Mouse (Mus musculus) midbrain, embryonic 11.5 days (tissue): Measurements from ENCODE around the gene Krtap13-1. TPM values are rescaled to one million over a fixed set of nuclear protein-coding genes. Genes with fewer than 3 reads are reported as not detected.

Source experiments
- polyA plus RNA-seq: library from polyadenylated mRNA; unstranded; fragments of >200 nt; fragmentation: Nextera tagmentation; extraction: Ambion mirVana; gene quantifications from 2 replicates; pipeline ENCODE4 v1.2.1, GENCODE M21; 2014

Krtap13-1 gene
- polyA plus RNA-seq, 1 experiment from 2014 or later, result not detected

Other genes starting within 250 kb of the Krtap13-1 start
- gene Cldn17, start 221.9 kb upstream of the Krtap13-1 start, polyA plus RNA-seq, result not detected in 2 replicates
- gene Cldn8, start 165.7 kb upstream of the Krtap13-1 start, polyA plus RNA-seq, result 0.37 and 0.38 TPM in 2 replicates
- gene Krtap24-1, start 116.6 kb upstream of the Krtap13-1 start, polyA plus RNA-seq, result not detected in 2 replicates
- gene 2310079G19Rik, start 101.2 kb upstream of the Krtap13-1 start, polyA plus RNA-seq, result not detected in 2 replicates
- not detected in 2 replicates for gene Krtap26-1, start 81.1 kb upstream of the Krtap13-1 start, polyA plus RNA-seq
- not detected in 2 replicates for gene Krtap27-1, start 57.2 kb upstream of the Krtap13-1 start, polyA plus RNA-seq
- gene 2310061N02Rik, start 20.9 kb upstream of the Krtap13-1 start, polyA plus RNA-seq, result not detected in 2 replicates
- gene Krtap13, start 22.8 kb downstream of the Krtap13-1 start, polyA plus RNA-seq, result not detected in 2 replicates
- gene 2310034C09Rik, start 30.0 kb downstream of the Krtap13-1 start, polyA plus RNA-seq, result not detected in 2 replicates
- gene 2310057N15Rik, start 45.3 kb downstream of the Krtap13-1 start, polyA plus RNA-seq, result not detected in 2 replicates
- gene Gm5965, start 49.0 kb downstream of the Krtap13-1 start, polyA plus RNA-seq, result not detected in 2 replicates
- not detected in 2 replicates for gene Gm20741, start 83.4 kb downstream of the Krtap13-1 start, polyA plus RNA-seq
- not detected in 2 replicates for gene Krtap15, start 91.4 kb downstream of the Krtap13-1 start, polyA plus RNA-seq
- gene Krtap14, start 97.3 kb downstream of the Krtap13-1 start, polyA plus RNA-seq, result not detected in 2 replicates
- gene Krtap19-1, start 140.5 kb downstream of the Krtap13-1 start, polyA plus RNA-seq, result not detected in 2 replicates
- gene Krtap19-2, start 145.4 kb downstream of the Krtap13-1 start, polyA plus RNA-seq, result not detected in 2 replicates
- gene Krtap19-3, start 149.2 kb downstream of the Krtap13-1 start, polyA plus RNA-seq, result not detected in 2 replicates
- gene Krtap19-4, start 156.2 kb downstream of the Krtap13-1 start, polyA plus RNA-seq, result not detected in 2 replicates
- not detected in 2 replicates for gene Krtap19-5, start 167.6 kb downstream of the Krtap13-1 start, polyA plus RNA-seq
- not detected in 2 replicates for gene Krtap19-9b, start 203.4 kb downstream of the Krtap13-1 start, polyA plus RNA-seq
- gene Krtap16-3, start 234.0 kb downstream of the Krtap13-1 start, polyA plus RNA-seq, result not detected in 2 replicates